Mouse (Mus musculus): ENCODE measurements around the gene Dbx2. TPM values are rescaled to one million over a fixed set of nuclear protein-coding genes. Genes with fewer than 3 reads are reported as not detected.
A peak's percentile ranks its signal among the peaks of the same experiment; 100 is the strongest.

The Dbx2 gene
- polyA plus RNA-seq, 1 experiment from 2014 or later: 0.64 TPM

GRCm38 (mm10) chr15:95660368-95660767, 4.6 kb upstream of the Dbx2 start:
- Histone ChIP-seq H3K36me3 (no peaks in the 10 kb centered on the region), H3K27me3 (peaks cover 11% of the 10 kb centered on the region; the same call in 1 of the 2 replicates), H3K4me2 (replicated peaks) (no peak overlapping the region), H3K4me1 (no peaks in the 10 kb centered on the region), H3K9ac (no peak overlapping the region), H3K4me3 (no peak overlapping the region), H3K27ac (no peak overlapping the region), H3K9me3 (no peaks in the 10 kb centered on the region)
- no peak for ATAC-seq (ENCODE audit: insufficient number of reproducible peaks, insufficient read depth, low FRiP score, low TSS enrichment)
- WGBS: 91% methylated on average over 5 of the region's 5 CpGs

GRCm38 (mm10) chr15:95654211-95654897, 1.4 kb downstream of the Dbx2 start:
- 1% methylated on average over 49 of the region's 49 CpGs for WGBS

GRCm38 (mm10) chr15:95653812-95654210, 1.9 kb downstream of the Dbx2 start:
- ATAC-seq (ENCODE audit: insufficient number of reproducible peaks, insufficient read depth, low FRiP score, low TSS enrichment): 0 out of 2 replicates have a peak, but pooled peaks have one; percentile 74
- Histone ChIP-seq H3K9me3 (no peaks in the 10 kb centered on the region), H3K4me1 (peaks cover 11% of the 10 kb centered on the region), H3K4me2 (replicated peaks) (peak overlapping the region; percentile 73), H3K27me3 (peaks cover 68% of the 10 kb centered on the region), H3K27ac (no peak overlapping the region), H3K36me3 (no peaks in the 10 kb centered on the region), H3K9ac (peak overlapping the region; percentile 39; the same call in 1 of the 2 replicates), H3K4me3 (peak overlapping the region; percentile 40)
- 0% methylated on average over 6 of the region's 6 CpGs for WGBS

More at GRCm38 (mm10) chr15:95654211-95654897, 1.4 kb downstream of the Dbx2 start:
- Histone ChIP-seq H3K4me1 (peaks cover 11% of the 10 kb centered on the region), H3K27me3 (peaks cover 62% of the 10 kb centered on the region), H3K27ac (no peak overlapping the region), H3K36me3 (no peaks in the 10 kb centered on the region), H3K9ac (peak overlapping the region; percentile 39; the same call in 1 of the 2 replicates), H3K4me2 (replicated peaks) (peak overlapping the region; percentile 73), H3K4me3 (peak overlapping the region; percentile 40), H3K9me3 (no peaks in the 10 kb centered on the region)
- ATAC-seq (ENCODE audit: insufficient number of reproducible peaks, insufficient read depth, low FRiP score, low TSS enrichment): 0 out of 2 replicates have a peak, but pooled peaks have one; percentile 35

- no peak overlapping the region for H3K9ac ChIP-seq
- H3K27ac ChIP-seq: no peak overlapping the region
- H3K4me2 ChIP-seq (replicated peaks): 0 out of 2 replicates have a peak overlapping the region, but pooled peaks have one; percentile 73
- H3K36me3 ChIP-seq: no peaks in the 10 kb centered on the region
- ATAC-seq (ENCODE audit: insufficient number of reproducible peaks, insufficient read depth, low FRiP score, low TSS enrichment): no peak
- H3K4me1 ChIP-seq: peaks cover 11% of the 10 kb centered on the region
- WGBS: 3% methylated on average over 23 of the region's 23 CpGs
- no peaks in the 10 kb centered on the region for H3K9me3 ChIP-seq
- 0 out of 2 replicates have a peak overlapping the region, but pooled peaks have one; percentile 40 for H3K4me3 ChIP-seq
- H3K27me3 ChIP-seq: peaks cover 69% of the 10 kb centered on the region
These were observed 2.7 kb downstream of the Dbx2 start for GRCm38 (mm10) chr15:95652898-95653707.

GRCm38 (mm10) chr15:95651824-95652223, 3.9 kb downstream of the Dbx2 start:
- no peaks in the 10 kb centered on the region for H3K9me3 ChIP-seq
- no peak overlapping the region for H3K4me2 ChIP-seq (replicated peaks)
- peaks cover 11% of the 10 kb centered on the region for H3K4me1 ChIP-seq
- no peaks in the 10 kb centered on the region for H3K36me3 ChIP-seq
- H3K4me3 ChIP-seq: no peak overlapping the region
- no peak overlapping the region for H3K9ac ChIP-seq
- H3K27me3 ChIP-seq: peaks cover 66% of the 10 kb centered on the region
- H3K27ac ChIP-seq: no peak overlapping the region
- WGBS: 1% methylated on average over 3 of the region's 3 CpGs
- no peak for ATAC-seq (ENCODE audit: insufficient number of reproducible peaks, insufficient read depth, low FRiP score, low TSS enrichment)

- 70% methylated on average over 15 of the region's 15 CpGs for WGBS
- Histone ChIP-seq H3K4me1 (peaks cover 4% of the 10 kb centered on the region), H3K4me2 (replicated peaks) (no peak overlapping the region), H3K9ac (no peak overlapping the region), H3K4me3 (no peak overlapping the region), H3K9me3 (no peaks in the 10 kb centered on the region), H3K27ac (no peak overlapping the region), H3K36me3 (no peaks in the 10 kb centered on the region), H3K27me3 (peaks cover 13% of the 10 kb centered on the region; the same call in 1 of the 2 replicates)
- ATAC-seq (ENCODE audit: insufficient number of reproducible peaks, insufficient read depth, low FRiP score, low TSS enrichment): no peak
These were observed 12.2 kb downstream of the Dbx2 start for GRCm38 (mm10) chr15:95643505-95644029.

- Histone ChIP-seq H3K36me3 (no peaks in the 10 kb centered on the region), H3K9ac (no peak overlapping the region), H3K27ac (no peak overlapping the region), H3K4me2 (replicated peaks) (peak overlapping the region; percentile 21), H3K27me3 (peaks cover 13% of the 10 kb centered on the region; the same call in 1 of the 2 replicates), H3K9me3 (no peaks in the 10 kb centered on the region), H3K4me1 (peaks cover 4% of the 10 kb centered on the region), H3K4me3 (no peak overlapping the region)
- WGBS: 4% methylated on average over 11 of the region's 11 CpGs
- no peak for ATAC-seq (ENCODE audit: insufficient number of reproducible peaks, insufficient read depth, low FRiP score, low TSS enrichment)
These were observed 15.4 kb downstream of the Dbx2 start for GRCm38 (mm10) chr15:95640347-95640746.

- H3K9ac ChIP-seq: no peak overlapping the region
- H3K4me3 ChIP-seq: no peak overlapping the region
- no peaks in the 10 kb centered on the region for H3K36me3 ChIP-seq
- no peaks in the 10 kb centered on the region for H3K9me3 ChIP-seq
- no peak overlapping the region for H3K4me2 ChIP-seq (replicated peaks)
- ATAC-seq (ENCODE audit: insufficient number of reproducible peaks, insufficient read depth, low FRiP score, low TSS enrichment): no peak
- WGBS: 51% methylated on average over 9 of the region's 9 CpGs
- peaks cover 13% of the 10 kb centered on the region; the same call in 1 of the 2 replicates for H3K27me3 ChIP-seq
- H3K4me1 ChIP-seq: peaks cover 4% of the 10 kb centered on the region
- no peak overlapping the region for H3K27ac ChIP-seq
These were observed 16.0 kb downstream of the Dbx2 start for GRCm38 (mm10) chr15:95639829-95640134.

- peaks cover 4% of the 10 kb centered on the region for H3K4me1 ChIP-seq
- no peak overlapping the region for H3K4me3 ChIP-seq
- no peak overlapping the region for H3K27ac ChIP-seq
- no peaks in the 10 kb centered on the region for H3K36me3 ChIP-seq
- H3K4me2 ChIP-seq (replicated peaks): no peak overlapping the region
- no peak for ATAC-seq (ENCODE audit: insufficient number of reproducible peaks, insufficient read depth, low FRiP score, low TSS enrichment)
- WGBS: 71% methylated on average over 20 of the region's 20 CpGs
- H3K9ac ChIP-seq: no peak overlapping the region
- peaks cover 13% of the 10 kb centered on the region; the same call in 1 of the 2 replicates for H3K27me3 ChIP-seq
- H3K9me3 ChIP-seq: no peaks in the 10 kb centered on the region
These were observed 16.5 kb downstream of the Dbx2 start for GRCm38 (mm10) chr15:95639115-95639828.

GRCm38 (mm10) chr15:95624396-95624795, 31.4 kb downstream of the Dbx2 start:
- Histone ChIP-seq H3K4me3 (no peak overlapping the region), H3K9me3 (no peaks in the 10 kb centered on the region), H3K27me3 (no peaks in the 10 kb centered on the region), H3K36me3 (no peaks in the 10 kb centered on the region), H3K4me1 (no peaks in the 10 kb centered on the region), H3K9ac (no peak overlapping the region), H3K4me2 (replicated peaks) (no peak overlapping the region), H3K27ac (no peak overlapping the region)
- no peak for ATAC-seq (ENCODE audit: insufficient number of reproducible peaks, insufficient read depth, low FRiP score, low TSS enrichment)
- 79% methylated on average over 4 of the region's 4 CpGs for WGBS

- Histone ChIP-seq H3K4me1 (no peaks in the 10 kb centered on the region), H3K27me3 (no peaks in the 10 kb centered on the region), H3K9ac (no peak overlapping the region), H3K36me3 (no peaks in the 10 kb centered on the region), H3K4me3 (no peak overlapping the region), H3K9me3 (no peaks in the 10 kb centered on the region), H3K4me2 (replicated peaks) (no peak overlapping the region), H3K27ac (no peak overlapping the region)
- 72% methylated on average over 8 of the region's 8 CpGs for WGBS
- no peak for ATAC-seq (ENCODE audit: insufficient number of reproducible peaks, insufficient read depth, low FRiP score, low TSS enrichment)
These were observed 33.0 kb downstream of the Dbx2 start for GRCm38 (mm10) chr15:95622797-95623196.

Measured in embryonic facial prominence, embryonic 12.5 days (tissue).